Mouse (Mus musculus) c-Kit-positive CD71-positive TER-119-negative erythroid progenitor cells, embryonic 14.5 days (primary cell): Measurements from ENCODE around the gene Nkapd1.
A peak's percentile ranks its signal among the peaks of the same experiment; 100 is the strongest.
"Not testable (repeated sequence)": the region's sequence is repeated elsewhere in the genome, so short reads cannot be mapped to it uniquely, and the experiment has no call there.

ENCODE experiments used
- DNase-seq: peaks from one replicate; pipeline ENCODE4 v3.0.0-alpha.2; 2013; ENCODE audit warnings: low read depth

Gene Nkapd1

GRCm38 (mm10) chr9:50616766-50617603 is at the start of gene Nkapd1, which contains the start of gene Pih1d2:
TSS of gene Nkapd1 (minus strand) at chr9:50617464.
TSS of gene Pih1d2 (plus strand) at chr9:50617321.
- DNase-seq: peak; percentile 88

GRCm38 (mm10) chr9:50666442-50666841 is 49.2 kb upstream of the Nkapd1 start:
- DNase-seq: no peak

GRCm38 (mm10) chr9:50664826-50665225 is 47.6 kb upstream of the Nkapd1 start:
- DNase-seq: no peak

GRCm38 (mm10) chr9:50660431-50660830 is 43.2 kb upstream of the Nkapd1 start:
- DNase-seq: no peak

- DNase-seq: peak; percentile 71
These were observed 42.3 kb upstream of the Nkapd1 start, which contains the start of gene Dlat for GRCm38 (mm10) chr9:50659392-50660217. TSS of gene Dlat (minus strand) at chr9:50659780.

- no peak for DNase-seq
These were observed 41.7 kb upstream of the Nkapd1 start for GRCm38 (mm10) chr9:50658941-50659388.

GRCm38 (mm10) chr9:50658391-50658790 is 41.1 kb upstream of the Nkapd1 start:
- no peak for DNase-seq

GRCm38 (mm10) chr9:50650503-50650902 is 33.2 kb upstream of the Nkapd1 start:
- peak; percentile 54 for DNase-seq

- no peak for DNase-seq
These were observed 29.6 kb upstream of the Nkapd1 start for GRCm38 (mm10) chr9:50646826-50647370.

GRCm38 (mm10) chr9:50634270-50634669 is 17.0 kb upstream of the Nkapd1 start:
- DNase-seq: no peak

- DNase-seq: peak; percentile 30
These were observed 15.8 kb upstream of the Nkapd1 start for GRCm38 (mm10) chr9:50633059-50633458.

GRCm38 (mm10) chr9:50632016-50632688 is 14.9 kb upstream of the Nkapd1 start:
- no peak for DNase-seq

- not testable (repeated sequence) for DNase-seq
These were observed 13.6 kb upstream of the Nkapd1 start for GRCm38 (mm10) chr9:50630903-50631302.

- DNase-seq: no peak
These were observed 598 bp upstream of the Nkapd1 start for GRCm38 (mm10) chr9:50617794-50618330.

- DNase-seq: no peak
These were observed 1.1 kb downstream of the Nkapd1 start for GRCm38 (mm10) chr9:50616161-50616560.

- DNase-seq: no peak
These were observed 5.1 kb downstream of the Nkapd1 start for GRCm38 (mm10) chr9:50612115-50612514.

- DNase-seq: no peak
These were observed 12.9 kb downstream of the Nkapd1 start for GRCm38 (mm10) chr9:50604338-50604737.

GRCm38 (mm10) chr9:50603998-50604324 is 13.3 kb downstream of the Nkapd1 start:
- no peak for DNase-seq

- DNase-seq: peak; percentile 95
These were observed 13.9 kb downstream of the Nkapd1 start, which contains the start of the genes Sdhd and Timm8b for GRCm38 (mm10) chr9:50603189-50603997. TSS of gene Sdhd (minus strand) at chr9:50603812. TSS of gene Timm8b (plus strand) at chr9:50603910.

GRCm38 (mm10) chr9:50602055-50602845 is 15.0 kb downstream of the Nkapd1 start:
- no peak for DNase-seq
